Mouse (Mus musculus): ENCODE measurements at regions not wholly inside any gene's neighbourhood (a gene's known extent, or its start where the extent isn't known, plus 50 kb on each side); places are given as distances from the start of the nearest gene placed in this dataset.
A peak's percentile ranks its signal among the peaks of the same experiment; 100 is the strongest.

DNA sequence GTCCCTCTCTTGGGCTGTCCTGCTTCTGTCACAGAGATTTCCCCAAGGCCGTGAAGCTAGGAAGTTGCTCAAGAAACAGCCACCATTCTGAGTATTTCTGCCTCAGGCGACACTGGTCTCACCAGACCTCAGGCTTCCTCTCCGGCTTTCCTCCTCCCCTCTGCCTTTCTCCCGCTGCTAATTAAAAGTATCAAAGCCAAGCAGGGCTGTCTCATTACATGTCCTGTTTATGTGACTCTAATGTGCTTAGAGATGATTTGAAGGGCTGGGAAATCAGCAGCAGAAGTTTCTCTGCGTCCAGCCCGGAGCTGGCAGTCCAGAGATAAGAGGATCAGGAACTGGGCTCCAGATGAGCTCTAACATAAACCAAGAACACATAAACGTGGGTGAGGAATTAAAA lies 84.3 kb upstream of the Lrfn2 start:
- ATAC-seq (ENCODE audit: low FRiP score, low TSS enrichment) (no peak), DNase-seq (peak; percentile 65)
- Histone ChIP-seq H3K27me3 (ENCODE audit: control insufficient read depth, insufficient read depth, low read length) (no peaks in the 10 kb centered on the region), H3K36me3 (ENCODE audit: control insufficient read depth, insufficient read depth, low read length) (no peaks in the 10 kb centered on the region), H3K9ac (replicated peaks; ENCODE audit: low read length) (no peak overlapping the region), H3K4me2 (ENCODE audit: low read length) (no peak overlapping the region), H3K4me1 (ENCODE audit: control insufficient read depth, insufficient read depth, low read length) (no peaks in the 10 kb centered on the region; the same call in none of the 2 replicates), H3K27ac (replicated peaks; ENCODE audit: low read depth, low read length) (no peak overlapping the region), H3K9me3 (ENCODE audit: control insufficient read depth, low read length) (no peaks in the 10 kb centered on the region), H3K4me3 (replicated peaks; ENCODE audit: low read depth, low read length) (no peak overlapping the region)
- 37% methylated on average over 7 of the region's 7 CpGs for WGBS

- Histone ChIP-seq H3K4me3 (replicated peaks; ENCODE audit: low read depth, low read length) (no peak overlapping the region), H3K27ac (replicated peaks; ENCODE audit: low read depth, low read length) (no peak overlapping the region), H3K4me2 (ENCODE audit: low read length) (no peak overlapping the region), H3K4me1 (ENCODE audit: control insufficient read depth, insufficient read depth, low read length) (no peaks in the 10 kb centered on the region; the same call in none of the 2 replicates), H3K9me3 (ENCODE audit: control insufficient read depth, low read length) (no peaks in the 10 kb centered on the region), H3K9ac (replicated peaks; ENCODE audit: low read length) (no peak overlapping the region), H3K36me3 (ENCODE audit: control insufficient read depth, insufficient read depth, low read length) (no peaks in the 10 kb centered on the region), H3K27me3 (ENCODE audit: control insufficient read depth, insufficient read depth, low read length) (no peaks in the 10 kb centered on the region)
- no peak for DNase-seq
- no peak for ATAC-seq (ENCODE audit: low FRiP score, low TSS enrichment)
Observed at GRCm38 (mm10) chr17:48850910-48851309, 81.3 kb upstream of the Lrfn2 start.

DNA sequence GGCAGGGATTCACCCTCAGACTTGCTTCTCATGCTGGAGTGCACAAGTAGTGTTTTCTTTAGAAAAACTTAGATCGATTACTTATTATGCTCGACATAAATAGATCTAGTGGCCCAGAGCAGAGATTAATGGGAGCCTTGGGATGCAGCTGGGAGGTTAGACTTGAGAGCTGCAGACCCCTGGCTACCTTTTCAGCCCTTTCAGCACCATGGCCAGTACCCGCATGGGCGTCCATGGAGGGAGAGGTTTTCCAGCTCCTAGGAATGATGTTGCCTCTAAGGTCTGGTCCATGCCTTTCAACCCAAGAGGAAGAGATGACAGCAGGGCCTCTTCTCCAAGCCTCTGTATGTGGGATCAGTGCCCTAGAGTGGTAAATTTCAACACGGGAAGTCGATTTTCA lies 73.3 kb upstream of the Lrfn2 start:
- Histone ChIP-seq H3K36me3 (ENCODE audit: control insufficient read depth, insufficient read depth, low read length) (no peaks in the 10 kb centered on the region), H3K4me1 (ENCODE audit: control insufficient read depth, insufficient read depth, low read length) (no peaks in the 10 kb centered on the region), H3K27ac (replicated peaks; ENCODE audit: low read depth, low read length) (no peak overlapping the region), H3K4me2 (ENCODE audit: low read length) (no peak overlapping the region), H3K9ac (replicated peaks; ENCODE audit: low read length) (no peak overlapping the region), H3K9me3 (ENCODE audit: control insufficient read depth, low read length) (no peaks in the 10 kb centered on the region), H3K27me3 (ENCODE audit: control insufficient read depth, insufficient read depth, low read length) (no peaks in the 10 kb centered on the region), H3K4me3 (replicated peaks; ENCODE audit: low read depth, low read length) (no peak overlapping the region)
- DNase-seq (no peak), ATAC-seq (ENCODE audit: low FRiP score, low TSS enrichment) (no peak)
- 59% methylated on average over 6 of the region's 6 CpGs for WGBS

DNA sequence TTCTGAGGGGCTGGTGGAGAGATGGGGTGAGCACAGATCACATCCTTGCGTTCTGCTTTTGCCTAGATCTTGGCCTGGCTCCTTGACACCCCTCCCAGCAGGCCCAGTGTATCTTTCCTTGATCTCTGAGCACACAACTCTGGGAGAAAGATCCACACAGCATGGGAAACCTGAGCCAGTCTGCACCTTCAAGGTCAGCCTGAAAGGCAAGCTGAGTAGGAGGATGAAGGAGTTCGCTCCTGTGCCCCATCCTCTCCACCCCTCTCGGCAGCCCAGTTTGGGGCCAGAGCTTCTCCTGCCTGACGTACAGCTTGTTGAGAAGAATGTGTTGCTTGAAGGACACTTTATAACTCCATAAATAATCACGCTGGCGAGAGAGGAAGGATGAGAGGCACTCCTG lies 61.7 kb upstream of the Lrfn2 start:
- no peak for DNase-seq
- Histone ChIP-seq H3K27ac (replicated peaks; ENCODE audit: low read depth, low read length) (no peak overlapping the region), H3K9me3 (ENCODE audit: control insufficient read depth, low read length) (no peaks in the 10 kb centered on the region), H3K4me2 (ENCODE audit: low read length) (no peak overlapping the region), H3K4me3 (replicated peaks; ENCODE audit: low read depth, low read length) (no peak overlapping the region), H3K36me3 (ENCODE audit: control insufficient read depth, insufficient read depth, low read length) (no peaks in the 10 kb centered on the region), H3K4me1 (ENCODE audit: control insufficient read depth, insufficient read depth, low read length) (no peaks in the 10 kb centered on the region), H3K27me3 (ENCODE audit: control insufficient read depth, insufficient read depth, low read length) (no peaks in the 10 kb centered on the region), H3K9ac (replicated peaks; ENCODE audit: low read length) (no peak overlapping the region)
- 57% methylated on average over 6 of the region's 6 CpGs for WGBS
- no peak for ATAC-seq (ENCODE audit: low FRiP score, low TSS enrichment)

GRCm38 (mm10) chr17:48877505-48877904 lies 54.7 kb upstream of the Lrfn2 start:
- no peak overlapping the region for H3K4me2 ChIP-seq (ENCODE audit: low read length)
- no peak overlapping the region for H3K9ac ChIP-seq (replicated peaks; ENCODE audit: low read length)
- no peak overlapping the region for H3K27ac ChIP-seq (replicated peaks; ENCODE audit: low read depth, low read length)
- no peaks in the 10 kb centered on the region for H3K27me3 ChIP-seq (ENCODE audit: control insufficient read depth, insufficient read depth, low read length)
- DNase-seq (no peak), ATAC-seq (ENCODE audit: low FRiP score, low TSS enrichment) (no peak)
- H3K4me3 ChIP-seq (replicated peaks; ENCODE audit: low read depth, low read length) = no peak overlapping the region
- H3K9me3 ChIP-seq (ENCODE audit: control insufficient read depth, low read length) = no peaks in the 10 kb centered on the region
- H3K4me1 ChIP-seq (ENCODE audit: control insufficient read depth, insufficient read depth, low read length) = no peaks in the 10 kb centered on the region
- WGBS = 79% methylated on average over 8 of the region's 8 CpGs
- no peaks in the 10 kb centered on the region for H3K36me3 ChIP-seq (ENCODE audit: control insufficient read depth, insufficient read depth, low read length)

GRCm38 (mm10) chr17:48880590-48880989 lies 51.6 kb upstream of the Lrfn2 start:
- no peaks in the 10 kb centered on the region for H3K27me3 ChIP-seq (ENCODE audit: control insufficient read depth, insufficient read depth, low read length)
- 90% methylated on average over 3 of the region's 3 CpGs for WGBS
- no peak overlapping the region for H3K9ac ChIP-seq (replicated peaks; ENCODE audit: low read length)
- no peak overlapping the region for H3K27ac ChIP-seq (replicated peaks; ENCODE audit: low read depth, low read length)
- no peak overlapping the region for H3K4me2 ChIP-seq (ENCODE audit: low read length)
- H3K4me1 ChIP-seq (ENCODE audit: control insufficient read depth, insufficient read depth, low read length) = no peaks in the 10 kb centered on the region
- no peaks in the 10 kb centered on the region for H3K36me3 ChIP-seq (ENCODE audit: control insufficient read depth, insufficient read depth, low read length)
- H3K4me3 ChIP-seq (replicated peaks; ENCODE audit: low read depth, low read length) = no peak overlapping the region
- H3K9me3 ChIP-seq (ENCODE audit: control insufficient read depth, low read length) = no peaks in the 10 kb centered on the region
- DNase-seq = no peak
- no peak for ATAC-seq (ENCODE audit: low FRiP score, low TSS enrichment)

- DNase-seq (no peak), ATAC-seq (ENCODE audit: low FRiP score, low TSS enrichment) (no peak)
- H3K36me3 ChIP-seq (ENCODE audit: control insufficient read depth, insufficient read depth, low read length) = no peaks in the 10 kb centered on the region
- no peaks in the 10 kb centered on the region for H3K9me3 ChIP-seq (ENCODE audit: control insufficient read depth, low read length)
- H3K4me1 ChIP-seq (ENCODE audit: control insufficient read depth, insufficient read depth, low read length) = no peaks in the 10 kb centered on the region
- H3K27ac ChIP-seq (replicated peaks; ENCODE audit: low read depth, low read length) = no peak overlapping the region
- WGBS = 82% methylated on average over 5 of the region's 5 CpGs
- no peak overlapping the region for H3K9ac ChIP-seq (replicated peaks; ENCODE audit: low read length)
- H3K4me2 ChIP-seq (ENCODE audit: low read length) = no peak overlapping the region
- no peaks in the 10 kb centered on the region for H3K27me3 ChIP-seq (ENCODE audit: control insufficient read depth, insufficient read depth, low read length)
- no peak overlapping the region for H3K4me3 ChIP-seq (replicated peaks; ENCODE audit: low read depth, low read length)
Observed at GRCm38 (mm10) chr17:48881946-48882345, 50.2 kb upstream of the Lrfn2 start.
